Mouse (Mus musculus): Measurements from ENCODE around the gene Rce1. TPM values are rescaled to one million over a fixed set of nuclear protein-coding genes. Genes with fewer than 3 reads are reported as not detected.

The Rce1 gene
- polyA plus RNA-seq, 1 experiment from 2014 or later = 69.2 TPM

DNA sequence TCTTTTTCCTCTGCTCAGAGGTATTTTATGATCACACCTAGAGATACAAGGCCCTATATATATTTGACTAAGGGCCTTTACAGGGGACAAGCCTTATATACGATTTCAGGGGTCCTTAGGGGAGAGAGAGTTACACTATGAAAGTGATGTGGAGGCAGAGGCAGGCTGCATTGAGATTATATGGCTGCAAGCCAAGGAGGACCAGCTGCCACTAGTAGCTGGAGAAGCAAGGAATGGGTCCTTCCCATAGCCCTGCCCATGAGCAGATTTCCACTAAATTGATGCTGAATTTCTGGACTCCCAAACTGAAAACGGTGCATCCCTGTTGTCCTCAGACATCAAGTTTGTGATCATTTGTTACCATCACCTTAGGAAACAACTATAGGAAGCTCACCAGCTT lies 41.6 kb downstream of the Rce1 start:
- no peak overlapping the region for H3K4me2 ChIP-seq (ENCODE audit: low read depth, low read length)
- H3K9ac ChIP-seq (ENCODE audit: low read depth, low read length) = no peak overlapping the region
- no peaks in the 10 kb centered on the region for H3K4me1 ChIP-seq (ENCODE audit: control insufficient read depth, insufficient read depth, low read length)
- no peak overlapping the region for H3K27ac ChIP-seq (ENCODE audit: low read length)
- no peaks in the 10 kb centered on the region for H3K9me3 ChIP-seq (ENCODE audit: control insufficient read depth, low read length)
- no peak overlapping the region for H3K4me3 ChIP-seq (ENCODE audit: low read length)
- no peak for ATAC-seq
- WGBS = 65% methylated on average over 2 of the region's 2 CpGs
- no peaks in the 10 kb centered on the region for H3K36me3 ChIP-seq (ENCODE audit: control insufficient read depth, insufficient read depth, low read length)
- no peaks in the 10 kb centered on the region for H3K27me3 ChIP-seq (replicated peaks; ENCODE audit: control insufficient read depth, insufficient read depth, low read length)

DNA sequence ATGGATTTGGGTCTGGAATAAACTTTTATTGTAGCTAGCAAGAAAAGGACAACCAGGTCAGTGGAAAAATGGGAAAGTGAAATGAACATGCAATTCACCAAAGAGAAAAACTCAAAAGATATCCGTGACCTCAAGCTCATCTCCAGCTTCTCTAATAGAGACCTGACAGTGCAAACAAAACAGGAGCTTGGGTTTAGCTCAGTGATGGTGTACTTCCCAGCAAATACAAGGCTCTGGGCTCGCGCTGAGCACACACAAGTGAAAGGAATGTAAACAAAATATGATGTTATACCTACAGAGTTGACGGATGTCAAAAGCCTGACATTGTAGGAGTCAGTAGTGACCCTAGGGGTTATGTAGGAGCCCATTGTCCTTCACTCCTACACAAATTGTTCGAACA lies 46.1 kb downstream of the Rce1 start:
- Histone ChIP-seq H3K27me3 (replicated peaks; ENCODE audit: control insufficient read depth, insufficient read depth, low read length) (no peaks in the 10 kb centered on the region), H3K36me3 (ENCODE audit: control insufficient read depth, insufficient read depth, low read length) (no peaks in the 10 kb centered on the region), H3K4me2 (ENCODE audit: low read depth, low read length) (no peak overlapping the region), H3K9me3 (ENCODE audit: control insufficient read depth, low read length) (no peaks in the 10 kb centered on the region), H3K27ac (ENCODE audit: low read length) (no peak overlapping the region), H3K4me1 (ENCODE audit: control insufficient read depth, insufficient read depth, low read length) (no peaks in the 10 kb centered on the region), H3K4me3 (ENCODE audit: low read length) (no peak overlapping the region), H3K9ac (ENCODE audit: low read depth, low read length) (no peak overlapping the region)
- WGBS = 57% methylated on average over 5 of the region's 5 CpGs
- no peak for ATAC-seq

DNA sequence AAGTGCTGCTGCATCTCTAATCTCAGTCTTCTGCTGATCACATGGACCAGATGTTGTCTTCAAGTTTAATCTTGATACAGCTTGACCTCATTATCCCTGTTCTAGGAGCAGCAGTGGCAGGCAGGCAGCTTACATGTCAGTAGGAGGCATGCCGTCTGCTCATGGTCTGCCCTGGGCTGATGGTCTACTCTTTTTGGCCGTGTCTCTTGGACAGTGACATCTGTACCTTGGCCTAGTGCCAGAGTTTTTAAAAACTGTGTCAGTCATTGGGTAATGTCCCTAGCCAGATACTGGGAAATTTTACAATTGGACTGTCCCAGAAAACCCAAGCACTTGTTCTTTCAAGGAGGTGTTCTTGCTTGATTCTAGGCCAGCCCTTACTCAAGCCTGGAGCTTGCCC lies 46.6 kb downstream of the Rce1 start:
- H3K9me3 ChIP-seq (ENCODE audit: control insufficient read depth, low read length) = no peaks in the 10 kb centered on the region
- H3K36me3 ChIP-seq (ENCODE audit: control insufficient read depth, insufficient read depth, low read length) = no peaks in the 10 kb centered on the region
- no peak overlapping the region for H3K9ac ChIP-seq (ENCODE audit: low read depth, low read length)
- H3K27ac ChIP-seq (ENCODE audit: low read length) = no peak overlapping the region
- no peak overlapping the region for H3K4me2 ChIP-seq (ENCODE audit: low read depth, low read length)
- no peaks in the 10 kb centered on the region for H3K4me1 ChIP-seq (ENCODE audit: control insufficient read depth, insufficient read depth, low read length)
- ATAC-seq = no peak
- no peak overlapping the region for H3K4me3 ChIP-seq (ENCODE audit: low read length)
- H3K27me3 ChIP-seq (replicated peaks; ENCODE audit: control insufficient read depth, insufficient read depth, low read length) = no peaks in the 10 kb centered on the region
- WGBS = 67% methylated on average over 2 of the region's 2 CpGs

DNA sequence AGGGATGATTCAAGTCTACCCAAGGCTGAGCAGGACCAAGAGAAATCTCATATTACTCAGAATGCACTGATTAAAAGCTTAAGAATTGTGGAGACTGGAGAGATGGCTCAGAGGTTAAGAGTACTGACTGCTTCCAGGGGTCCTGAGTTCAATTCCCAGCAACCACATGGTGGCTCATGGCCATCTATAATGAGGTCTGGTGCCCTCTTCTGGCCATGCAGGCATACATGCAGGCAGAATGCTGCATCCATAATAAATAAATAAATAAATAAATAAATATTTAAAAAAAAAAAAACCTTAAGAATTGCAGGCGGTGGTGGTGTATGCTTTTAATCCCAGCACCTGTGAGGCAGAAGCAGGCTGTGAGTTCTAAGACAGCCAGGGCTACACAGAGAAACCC lies 52.2 kb downstream of the Rce1 start:
- Histone ChIP-seq H3K36me3 (ENCODE audit: control insufficient read depth, insufficient read depth, low read length) (no peaks in the 10 kb centered on the region), H3K9me3 (ENCODE audit: control insufficient read depth, low read length) (no peaks in the 10 kb centered on the region), H3K27ac (ENCODE audit: low read length) (no peak overlapping the region), H3K4me3 (ENCODE audit: low read length) (no peak overlapping the region), H3K4me2 (ENCODE audit: low read depth, low read length) (no peak overlapping the region), H3K27me3 (replicated peaks; ENCODE audit: control insufficient read depth, insufficient read depth, low read length) (no peaks in the 10 kb centered on the region), H3K9ac (ENCODE audit: low read depth, low read length) (no peak overlapping the region), H3K4me1 (ENCODE audit: control insufficient read depth, insufficient read depth, low read length) (no peaks in the 10 kb centered on the region)
- ATAC-seq = no peak
- 80% methylated on average over 1 of the region's 1 CpGs for WGBS

Small RNAs within 50 kb of the gene (microRNA-seq; reads per million reads assigned to microRNA genes)
- not detected for gene Mir6986

Other genes starting within 250 kb of the Rce1 start
- gene Kdm2a, start 227.4 kb downstream of the Rce1 start, polyA plus RNA-seq (2015; fragmentation: Nextera tagmentation; extraction: Ambion mirVana) = 31.4 and 34.8 TPM in 2 replicates
- gene Rhod, start 186.2 kb downstream of the Rce1 start, polyA plus RNA-seq (2015; fragmentation: Nextera tagmentation; extraction: Ambion mirVana) = 24.1 and 28.2 TPM in 2 replicates
- 0.34 and 0.36 TPM in 2 replicates for gene Syt12, start 148.2 kb downstream of the Rce1 start, polyA plus RNA-seq (2015; fragmentation: Nextera tagmentation; extraction: Ambion mirVana)
- 21.6 and 35.7 TPM in 2 replicates for gene 2010003K11Rik, start 127.1 kb downstream of the Rce1 start, polyA plus RNA-seq (2015; fragmentation: Nextera tagmentation; extraction: Ambion mirVana)
- gene Pcx, start 115.2 kb downstream of the Rce1 start, polyA plus RNA-seq (2015; fragmentation: Nextera tagmentation; extraction: Ambion mirVana) = 16.6 and 17.7 TPM in 2 replicates
- gene Lrfn4, start 10.0 kb downstream of the Rce1 start, polyA plus RNA-seq (2015; fragmentation: Nextera tagmentation; extraction: Ambion mirVana) = 2.7 and 4.0 TPM in 2 replicates
- gene Gm960, start 73.0 kb upstream of the Rce1 start, polyA plus RNA-seq (2015; fragmentation: Nextera tagmentation; extraction: Ambion mirVana) = 1.1 and 2.1 TPM in 2 replicates
- 0.77 and 0.88 TPM in 2 replicates for gene Sptbn2, start 85.5 kb upstream of the Rce1 start, polyA plus RNA-seq (2015; fragmentation: Nextera tagmentation; extraction: Ambion mirVana)
- gene Rbm4b, start 130.9 kb upstream of the Rce1 start, polyA plus RNA-seq (2015; fragmentation: Nextera tagmentation; extraction: Ambion mirVana) = 38.5 and 41.6 TPM in 2 replicates
- gene Rbm4, start 168.3 kb upstream of the Rce1 start, polyA plus RNA-seq (2015; fragmentation: Nextera tagmentation; extraction: Ambion mirVana) = 47.3 and 49.4 TPM in 2 replicates
- gene Gm21992, start 186.0 kb upstream of the Rce1 start, polyA plus RNA-seq (2015; fragmentation: Nextera tagmentation; extraction: Ambion mirVana) = 29.4 and 30.1 TPM in 2 replicates
- gene Rbm14, start 186.0 kb upstream of the Rce1 start, polyA plus RNA-seq (2015; fragmentation: Nextera tagmentation; extraction: Ambion mirVana) = 73.1 and 77.0 TPM in 2 replicates
- gene Ccs, start 213.7 kb upstream of the Rce1 start, polyA plus RNA-seq (2015; fragmentation: Nextera tagmentation; extraction: Ambion mirVana) = 61.4 and 65.8 TPM in 2 replicates
- 0.06 TPM in 1 of 2 replicates, not detected in the other for gene Ccdc87, start 213.7 kb upstream of the Rce1 start, polyA plus RNA-seq (2015; fragmentation: Nextera tagmentation; extraction: Ambion mirVana)
- 24.0 and 26.3 TPM in 2 replicates for gene Ctsf, start 229.5 kb upstream of the Rce1 start, polyA plus RNA-seq (2015; fragmentation: Nextera tagmentation; extraction: Ambion mirVana)

Data from intestine, embryonic 16.5 days (tissue).